Mouse (Mus musculus) CD4-positive naive resting alpha-beta T cell, adult 57 days (primary cell): ENCODE measurements around the gene Lipo4. TPM values are rescaled to one million over a fixed set of nuclear protein-coding genes. Genes with fewer than 3 reads are reported as not detected.

Experiments used
- total RNA-seq: library from RNA; stranded (reverse); gene quantifications from one replicate; pipeline ENCODE4 v1.2.4, GENCODE M21; 2023

Lipo4 gene
- not detected for total RNA-seq

DNA sequence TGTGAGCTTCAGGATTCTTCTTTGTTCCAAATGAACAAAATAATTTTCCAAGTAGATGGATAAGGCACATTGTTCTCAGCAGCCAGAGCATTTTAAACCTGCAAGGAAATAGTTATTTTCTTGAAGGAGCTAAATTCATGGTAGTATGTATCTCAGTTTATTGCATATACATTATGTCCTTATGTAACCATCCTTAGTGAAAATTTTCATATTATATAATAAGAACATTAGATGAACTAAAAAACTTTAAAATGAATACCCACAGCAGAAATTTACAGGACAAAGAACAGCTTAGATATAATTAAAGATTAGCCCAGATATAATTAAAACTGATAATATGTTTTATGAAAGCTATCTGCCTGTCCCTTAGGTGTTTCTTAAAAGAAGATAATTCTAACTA lies at the start of gene Lipo4:
Lipo4 (minus strand) TSS at position 101 of the 400 bp plus-strand sequence.

Other genes with a start within 250 kb of the Lipo4 start
- 1.0 TPM for gene Rnls, start 125.5 kb downstream of the Lipo4 start, total RNA-seq
- not detected for gene Gm8978, start 107.5 kb upstream of the Lipo4 start, total RNA-seq
- not detected for gene Lipo2, start 233.6 kb upstream of the Lipo4 start, total RNA-seq
- 5.0 TPM for gene Lipo3, start 244.2 kb upstream of the Lipo4 start, total RNA-seq